Mouse (Mus musculus) MN1 (cell line): ENCODE results near the gene 1700024B05Rik.
"Not testable (repeated sequence)": the region's sequence is repeated elsewhere in the genome, so short reads cannot be mapped to it uniquely, and the experiment has no call there.

Experiments
- DNase-seq: peaks from one replicate; pipeline ENCODE4 v3.0.0-alpha.2; 2016; ENCODE audit warnings: low spot score

Gene 1700024B05Rik

GRCm38 (mm10) chr14:41943695-41944094 lies at the start of gene 1700024B05Rik:
Gene 1700024B05Rik, plus strand, starts transcription at chr14:41943995.
- not testable (repeated sequence) for DNase-seq

- DNase-seq: not testable (repeated sequence)
Measured at GRCm38 (mm10) chr14:41907190-41907589, 36.6 kb upstream of the 1700024B05Rik start, which contains the start of gene Gm7980. Gene Gm7980, minus strand, starts transcription at chr14:41907290.

- DNase-seq: not testable (repeated sequence)
Measured at GRCm38 (mm10) chr14:41924649-41925048, 19.1 kb upstream of the 1700024B05Rik start, which contains the start of gene 1700049E17Rik1. Gene 1700049E17Rik1, plus strand, starts transcription at chr14:41924949.

- not testable (repeated sequence) for DNase-seq
Measured at GRCm38 (mm10) chr14:41964095-41964494, 20.3 kb downstream of the 1700024B05Rik start.

GRCm38 (mm10) chr14:41967827-41968226 lies 24.0 kb downstream of the 1700024B05Rik start, which contains the start of gene Gm6401:
Gene Gm6401, minus strand, starts transcription at chr14:41967927.
- not testable (repeated sequence) for DNase-seq

- DNase-seq: not testable (repeated sequence)
Measured at GRCm38 (mm10) chr14:41968596-41968995, 24.8 kb downstream of the 1700024B05Rik start.

GRCm38 (mm10) chr14:41983225-41983624 lies 39.4 kb downstream of the 1700024B05Rik start, which contains the start of gene Gm3543:
Gene Gm3543, minus strand, starts transcription at chr14:41983325.
- DNase-seq: not testable (repeated sequence)
